Comparison of ENCODE assay signal across 19 mouse cellular contexts in genomic region chr10:88491632-88492031, GRCm38 (mm10). TPM values are rescaled to one million over a fixed set of nuclear protein-coding genes. Genes with fewer than 3 reads are reported as not detected.
DNase-seq lines count a peak whose midpoint lies in the region; ATAC-seq and TF ChIP-seq lines count a peak whose summit lies in the region.
"Had no signal": no experiment of that assay in that cellular context is flagged by ENCODE, and none has a peak within 500 bp of the region (broad histone marks: within the 10 kb centered on the region; RNA-seq: fewer than 3 reads in every experiment).

No protein-coding gene starts in this region.

- TF ChIP-seq CTCF in liver, embryonic 14.5 days (IDR thresholded peaks at IDR 0.05; ENCODE audit: low read depth) = 0 out of 2 replicates have a peak, but pooled peaks have one; percentile 3
- TF ChIP-seq CTCF in stomach, postnatal 0 days (IDR thresholded peaks at IDR 0.05; ENCODE audit: low read depth) = peak; percentile 38

- in situ Hi-C loops in ES-E14 (cut with MboI; ENCODE audit: low sequenced_read_pairs in 2 of 2, unreplicated experiment in 2 of 2) = no loop called here

- TF ChIP-seq EP300 in liver, embryonic 14.5 days (IDR thresholded peaks at IDR 0.05; ENCODE audit: low read depth) = no peak
- TF ChIP-seq EP300 in stomach, postnatal 0 days (optimal IDR thresholded peaks at IDR 0.05) = no peak

- no peaks in the 10 kb centered on the region for H3K9me3 ChIP-seq in liver, embryonic 14.5 days (ENCODE audit: control insufficient read depth, low read length)
- H3K9me3 ChIP-seq in liver, embryonic 12.5 days (replicated peaks) = no peaks in the 10 kb centered on the region
- H3K9me3 ChIP-seq in ES-E14 (ENCODE audit: control insufficient read depth, insufficient read depth, low read depth, low read length) = no peaks in the 10 kb centered on the region
- H3K9me3 ChIP-seq in intestine, embryonic 16.5 days (ENCODE audit: control insufficient read depth, low read length) = no peaks in the 10 kb centered on the region
- no peaks in the 10 kb centered on the region for H3K9me3 ChIP-seq in stomach, postnatal 0 days (ENCODE audit: control insufficient read depth, low read length)
- no peaks in the 10 kb centered on the region for H3K9me3 ChIP-seq in forebrain, embryonic 13.5 days (replicated peaks)
- no peaks in the 10 kb centered on the region for H3K9me3 ChIP-seq in hindbrain, embryonic 11.5 days (ENCODE audit: control insufficient read depth, low read length)
- H3K9me3 ChIP-seq: megakaryocyte, embryonic 14.5 days; neural tube, embryonic 13.5 days had no signal

- no peaks in the 10 kb centered on the region for H3K36me3 ChIP-seq in liver, embryonic 14.5 days (replicated peaks; ENCODE audit: control insufficient read depth, insufficient read depth, low read depth)
- no peaks in the 10 kb centered on the region for H3K36me3 ChIP-seq in liver, embryonic 12.5 days
- no peaks in the 10 kb centered on the region for H3K36me3 ChIP-seq in ES-E14 (ENCODE audit: control insufficient read depth, insufficient read depth, low read length, poor library complexity, severe bottlenecking)
- H3K36me3 ChIP-seq in intestine, embryonic 16.5 days (ENCODE audit: control insufficient read depth, insufficient read depth, low read length) = no peaks in the 10 kb centered on the region
- H3K36me3 ChIP-seq in stomach, postnatal 0 days (ENCODE audit: control insufficient read depth, insufficient read depth, low read length) = no peaks in the 10 kb centered on the region
- H3K36me3 ChIP-seq in forebrain, embryonic 13.5 days (ENCODE audit: poor library complexity, severe bottlenecking) = no peaks in the 10 kb centered on the region
- no peaks in the 10 kb centered on the region for H3K36me3 ChIP-seq in hindbrain, embryonic 11.5 days (ENCODE audit: control insufficient read depth, insufficient read depth, low read length)
- H3K36me3 ChIP-seq: neural tube, embryonic 13.5 days had no signal

- no peak overlapping the region for H3K9ac ChIP-seq in liver, embryonic 14.5 days (replicated peaks)
- H3K9ac ChIP-seq in liver, embryonic 12.5 days = no peak overlapping the region
- H3K9ac ChIP-seq in ES-E14 (ENCODE audit: insufficient read depth, low read depth, low read length, poor library complexity, severe bottlenecking) = no peak overlapping the region
- no peak overlapping the region for H3K9ac ChIP-seq in intestine, embryonic 16.5 days (ENCODE audit: low read depth, low read length)
- no peak overlapping the region for H3K9ac ChIP-seq in stomach, postnatal 0 days (ENCODE audit: low read length)
- H3K9ac ChIP-seq in forebrain, embryonic 13.5 days = no peak overlapping the region
- H3K9ac ChIP-seq in hindbrain, embryonic 11.5 days (ENCODE audit: low read depth, low read length) = no peak overlapping the region
- H3K9ac ChIP-seq: neural tube, embryonic 13.5 days had no signal

- H3K4me2 ChIP-seq in liver, embryonic 14.5 days (ENCODE audit: low read depth) = no peak overlapping the region
- H3K4me2 ChIP-seq in liver, embryonic 12.5 days = no peak overlapping the region
- no peak overlapping the region for H3K4me2 ChIP-seq in intestine, embryonic 16.5 days (ENCODE audit: low read depth, low read length)
- no peak overlapping the region for H3K4me2 ChIP-seq in stomach, postnatal 0 days (replicated peaks; ENCODE audit: low read depth)
- H3K4me2 ChIP-seq in forebrain, embryonic 13.5 days = no peak overlapping the region
- H3K4me2 ChIP-seq in hindbrain, embryonic 11.5 days (replicated peaks; ENCODE audit: low read depth, low read length) = no peak overlapping the region
- H3K4me2 ChIP-seq: heart, embryonic 11.5 days; neural tube, embryonic 13.5 days had no signal

- no peak for ATAC-seq in liver, embryonic 14.5 days (ENCODE audit: insufficient read depth)
- ATAC-seq in liver, embryonic 12.5 days = no peak
- 0 out of 2 replicates have a peak, but pooled peaks have one; percentile 12 for ATAC-seq in intestine, embryonic 16.5 days
- ATAC-seq in stomach, postnatal 0 days (ENCODE audit: low FRiP score, low TSS enrichment) = peak; percentile 64; the same call in 1 of the 2 replicates
- ATAC-seq in forebrain, embryonic 13.5 days = no peak
- no peak for ATAC-seq in hindbrain, embryonic 11.5 days (ENCODE audit: low FRiP score)
- ATAC-seq: forebrain, embryonic 16.5 days had no signal

- WGBS in liver, embryonic 14.5 days (ENCODE audit: insufficient replicate concordance) = 46% methylated on average over 7 of the region's 7 CpGs
- WGBS in liver, embryonic 12.5 days (ENCODE audit: insufficient replicate concordance) = 37% methylated on average over 7 of the region's 7 CpGs
- 64% methylated on average over 7 of the region's 7 CpGs for WGBS in intestine, embryonic 16.5 days
- WGBS in stomach, postnatal 0 days = 60% methylated on average over 7 of the region's 7 CpGs
- WGBS in forebrain, embryonic 13.5 days = 57% methylated on average over 7 of the region's 7 CpGs
- 67% methylated on average over 7 of the region's 7 CpGs for WGBS in hindbrain, embryonic 11.5 days

- no peaks in the 10 kb centered on the region for H3K27me3 ChIP-seq in liver, embryonic 14.5 days (ENCODE audit: control insufficient read depth, insufficient read depth, low read length)
- H3K27me3 ChIP-seq in liver, embryonic 12.5 days (replicated peaks) = no peaks in the 10 kb centered on the region
- H3K27me3 ChIP-seq in intestine, embryonic 16.5 days (replicated peaks; ENCODE audit: control insufficient read depth, insufficient read depth, low read length) = no peaks in the 10 kb centered on the region
- H3K27me3 ChIP-seq in stomach, postnatal 0 days (ENCODE audit: control insufficient read depth, insufficient read depth, low read length) = no peaks in the 10 kb centered on the region
- H3K27me3 ChIP-seq in forebrain, embryonic 13.5 days = no peaks in the 10 kb centered on the region
- H3K27me3 ChIP-seq in hindbrain, embryonic 11.5 days (ENCODE audit: control insufficient read depth, insufficient read depth, low read length) = no peaks in the 10 kb centered on the region
- H3K27me3 ChIP-seq: megakaryocyte, embryonic 14.5 days; neural tube, embryonic 13.5 days had no signal

- DNase-seq in liver, embryonic 14.5 days (ENCODE audit: low read depth in 3 of 3, low spot score in 3 of 3) = no peak
- peak; percentile 17 for DNase-seq in ES-E14 (ENCODE audit: low read depth, low spot score)
- peak; percentile 48 for DNase-seq in stomach, postnatal 0 days (ENCODE audit: low spot score)
- DNase-seq in hindbrain, embryonic 11.5 days (ENCODE audit: low spot score) = no peak
- DNase-seq: adrenal gland, postnatal 10 days; cerebellum, postnatal 36 days; gastrocnemius, postnatal 14 days; heart, postnatal 36 days; thymus, postnatal 36 days had no signal

- H3K4me3 ChIP-seq in liver, embryonic 14.5 days (ENCODE audit: insufficient read depth in 1 of 2, low read depth in 2 of 2, low read length in 2 of 2) = no peak overlapping the region
- no peak overlapping the region for H3K4me3 ChIP-seq in liver, embryonic 12.5 days
- no peak overlapping the region for H3K4me3 ChIP-seq in ES-E14 (ENCODE audit: insufficient read depth in 1 of 2, low read depth in 1 of 2, low read length in 2 of 2, poor library complexity in 1 of 2, severe bottlenecking in 1 of 2)
- no peak overlapping the region for H3K4me3 ChIP-seq in intestine, embryonic 16.5 days (ENCODE audit: low read length)
- no peak overlapping the region for H3K4me3 ChIP-seq in stomach, postnatal 0 days (ENCODE audit: low read depth, low read length)
- H3K4me3 ChIP-seq in forebrain, embryonic 13.5 days = no peak overlapping the region
- no peak overlapping the region for H3K4me3 ChIP-seq in hindbrain, embryonic 11.5 days (ENCODE audit: low read depth, low read length)
- H3K4me3 ChIP-seq: megakaryocyte, embryonic 14.5 days; neural tube, embryonic 13.5 days had no signal

- no peak overlapping the region for H3K27ac ChIP-seq in liver, embryonic 14.5 days
- no peak overlapping the region for H3K27ac ChIP-seq in liver, embryonic 12.5 days
- H3K27ac ChIP-seq in ES-E14 (ENCODE audit: insufficient read depth, low read depth, low read length, poor library complexity, severe bottlenecking) = no peak overlapping the region
- H3K27ac ChIP-seq in intestine, embryonic 16.5 days (ENCODE audit: low read length) = no peak overlapping the region
- no peak overlapping the region for H3K27ac ChIP-seq in stomach, postnatal 0 days (replicated peaks)
- no peak overlapping the region for H3K27ac ChIP-seq in forebrain, embryonic 13.5 days
- no peak overlapping the region for H3K27ac ChIP-seq in hindbrain, embryonic 11.5 days (ENCODE audit: low read depth, low read length)
- H3K27ac ChIP-seq: neural tube, embryonic 13.5 days had no signal

- H3K4me1 ChIP-seq in liver, embryonic 14.5 days (replicated peaks; ENCODE audit: control insufficient read depth in 2 of 2, insufficient read depth in 2 of 2, low read length in 1 of 2) = no peaks in the 10 kb centered on the region
- H3K4me1 ChIP-seq in liver, embryonic 12.5 days = no peaks in the 10 kb centered on the region
- peaks cover 4 to 10% of the 10 kb centered on the region in 2 experiments; a peak in 2 of 4 replicates for H3K4me1 ChIP-seq in ES-E14 (ENCODE audit: control insufficient read depth in 2 of 2, insufficient read depth in 2 of 2, low read length in 2 of 2, poor library complexity in 1 of 2)
- peaks cover 24% of the 10 kb centered on the region for H3K4me1 ChIP-seq in intestine, embryonic 16.5 days (ENCODE audit: control insufficient read depth, insufficient read depth, low read length)
- no peaks in the 10 kb centered on the region for H3K4me1 ChIP-seq in stomach, postnatal 0 days (replicated peaks; ENCODE audit: control insufficient read depth, insufficient read depth)
- no peaks in the 10 kb centered on the region for H3K4me1 ChIP-seq in forebrain, embryonic 13.5 days
- H3K4me1 ChIP-seq in hindbrain, embryonic 11.5 days (replicated peaks; ENCODE audit: control insufficient read depth, insufficient read depth, low read length) = no peaks in the 10 kb centered on the region
- H3K4me1 ChIP-seq: megakaryocyte, embryonic 14.5 days had no signal

RNA-seq across cellular contexts. Expression of gene Chpt1, which starts 12.2 kb away (rescaled TPM):
- polyA plus RNA-seq in liver, embryonic 14.5 days (2012; rRNA removed) = 0.74 and 1.0 TPM in 2 replicates
- polyA plus RNA-seq in liver, embryonic 14.5 days (2014; fragmentation: Nextera tagmentation; extraction: Ambion mirVana) = 3.4 and 3.9 TPM in 2 replicates
- 7.0 and 8.2 TPM in 2 replicates for polyA plus RNA-seq in liver, embryonic 12.5 days (2016; fragmentation: Nextera tagmentation; extraction: Ambion mirVana)
- total RNA-seq in ES-E14 (2012; rRNA removed) = 17.3 and 17.7 TPM in 2 replicates
- 51.1 and 65.7 TPM in 2 replicates for polyA plus RNA-seq in intestine, embryonic 16.5 days (2015; fragmentation: Nextera tagmentation; extraction: Ambion mirVana)
- 91.8 and 97.6 TPM in 2 replicates for polyA plus RNA-seq in stomach, postnatal 0 days (2015; fragmentation: Nextera tagmentation; extraction: Ambion mirVana)
- 5.2 and 5.7 TPM in 2 replicates for polyA plus RNA-seq in forebrain, embryonic 13.5 days (2015; fragmentation: Nextera tagmentation; extraction: Ambion mirVana)
- 14.1 and 19.1 TPM in 2 replicates for polyA plus RNA-seq in hindbrain, embryonic 11.5 days (2014; fragmentation: Nextera tagmentation; extraction: Ambion mirVana)

RNA-seq across cellular contexts. Expression of gene Sycp3, which starts 32.3 kb away (rescaled TPM):
- 0.02 TPM in 1 of 2 replicates, not detected in the other for polyA plus RNA-seq in liver, embryonic 14.5 days (2012; rRNA removed)
- 0.18 TPM in 1 of 2 replicates, not detected in the other for polyA plus RNA-seq in liver, embryonic 14.5 days (2014; fragmentation: Nextera tagmentation; extraction: Ambion mirVana)
- 0.16 TPM in 1 of 2 replicates, not detected in the other for polyA plus RNA-seq in liver, embryonic 12.5 days (2016; fragmentation: Nextera tagmentation; extraction: Ambion mirVana)
- total RNA-seq in ES-E14 (2012; rRNA removed) = 7.3 and 7.5 TPM in 2 replicates
- polyA plus RNA-seq in intestine, embryonic 16.5 days (2015; fragmentation: Nextera tagmentation; extraction: Ambion mirVana) = 1.0 and 1.6 TPM in 2 replicates
- 0.15 TPM in 2 replicates for polyA plus RNA-seq in stomach, postnatal 0 days (2015; fragmentation: Nextera tagmentation; extraction: Ambion mirVana)
- not detected in 2 replicates for polyA plus RNA-seq in forebrain, embryonic 13.5 days (2015; fragmentation: Nextera tagmentation; extraction: Ambion mirVana)
- not detected in 2 replicates for polyA plus RNA-seq in hindbrain, embryonic 11.5 days (2014; fragmentation: Nextera tagmentation; extraction: Ambion mirVana)
- total RNA-seq: gastrocnemius, postnatal 14 days; liver, adult 2 months; midbrain, postnatal 0 days had no signal
- polyA plus RNA-seq: forebrain, embryonic 16.5 days; liver, adult 2 months; neural tube, embryonic 13.5 days; stomach, embryonic 16.5 days had no signal

Comparison
In these comparisons a context has a peak if more than half of its experiments do, and no peak if none do; other contexts are left out.
1. ATAC-seq: peak in intestine, embryonic 16.5 days (single experiment) and stomach, postnatal 0 days (single experiment); none in liver, embryonic 14.5 days (single experiment), liver, embryonic 12.5 days (single experiment), forebrain, embryonic 13.5 days (single experiment) and hindbrain, embryonic 11.5 days (single experiment).
2. DNase-seq: peak in ES-E14 (single experiment) and stomach, postnatal 0 days (single experiment); none in liver, embryonic 14.5 days (0 of 3) and hindbrain, embryonic 11.5 days (single experiment).